8 mouse cellular contexts compared by ENCODE assay signal in the genomic region with DNA sequence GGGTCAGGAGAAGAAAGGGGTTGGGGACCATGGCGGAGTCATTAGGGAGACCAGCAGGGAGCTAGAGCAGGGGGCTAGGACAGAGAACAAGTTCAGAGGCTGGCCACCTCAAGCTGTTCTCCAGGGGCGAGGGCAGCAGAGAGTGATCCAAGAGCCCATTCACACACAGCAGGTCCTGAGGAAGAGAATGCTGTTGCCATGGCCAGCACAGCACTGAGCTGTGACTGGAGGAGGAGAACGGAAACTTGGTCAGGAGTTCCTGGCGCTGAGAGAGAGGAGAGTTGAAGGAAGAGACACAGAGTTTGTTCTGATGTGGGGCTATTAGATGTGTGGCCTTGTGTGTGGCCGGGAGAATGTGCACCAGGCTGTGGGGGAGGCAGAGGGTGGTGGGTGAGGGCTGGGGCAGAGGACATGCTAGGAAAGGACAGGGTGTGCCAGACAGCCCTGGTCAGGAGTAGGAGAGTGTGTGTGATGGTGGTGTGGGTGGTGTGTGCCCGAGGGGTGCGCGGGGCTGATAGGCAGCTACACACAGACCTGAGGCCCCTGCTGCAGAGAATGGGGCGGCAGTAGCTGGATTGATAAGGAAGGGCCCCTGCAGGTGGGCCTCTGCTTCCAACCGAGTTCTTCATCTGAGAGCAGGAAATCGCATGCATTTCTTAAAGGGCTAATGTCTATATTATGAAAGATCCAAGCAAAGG. TPM values are rescaled to one million over a fixed set of nuclear protein-coding genes. Genes with fewer than 3 reads are reported as not detected.
A peak's percentile ranks its signal among the peaks of the same experiment; 100 is the strongest.
DNase-seq lines count a peak whose midpoint lies in the region; ATAC-seq lines count a peak whose summit lies in the region.

No protein-coding gene starts in this region.

- peak overlapping the region; percentile 44 for H3K4me2 ChIP-seq in heart, embryonic 14.5 days (ENCODE audit: low read length)

- no peaks in the 10 kb centered on the region for H3K27me3 ChIP-seq in heart, embryonic 14.5 days (ENCODE audit: control insufficient read depth, insufficient read depth, low read length)
- H3K27me3 ChIP-seq in megakaryocyte, embryonic 14.5 days (replicated peaks), result no peaks in the 10 kb centered on the region

- no peaks in the 10 kb centered on the region for H3K9me3 ChIP-seq in heart, embryonic 14.5 days (ENCODE audit: control insufficient read depth, low read length)
- H3K9me3 ChIP-seq in megakaryocyte, embryonic 14.5 days, result no peaks in the 10 kb centered on the region

- peak overlapping the region; percentile 69 to 86 for H3K27ac ChIP-seq in heart, embryonic 14.5 days (replicated peaks in 1 of 2; ENCODE audit: control insufficient read depth in 1 of 2, insufficient read depth in 1 of 2, low read depth in 2 of 2, low read length in 2 of 2)

- 20% methylated on average over 11 of the region's 11 CpGs for WGBS in heart, embryonic 14.5 days

- peaks cover 53 to 55% of the 10 kb centered on the region in 2 experiments for H3K4me1 ChIP-seq in heart, embryonic 14.5 days (ENCODE audit: control insufficient read depth in 2 of 2, insufficient read depth in 2 of 2, low read length in 2 of 2)
- peaks cover 94% of the 10 kb centered on the region for H3K4me1 ChIP-seq in megakaryocyte, embryonic 14.5 days

- H3K4me3 ChIP-seq in heart, embryonic 14.5 days (ENCODE audit: control insufficient read depth in 1 of 2, insufficient read depth in 1 of 2, low read depth in 1 of 2, low read length in 2 of 2), result no peak overlapping the region
- peak overlapping the region; percentile 86 for H3K4me3 ChIP-seq in megakaryocyte, embryonic 14.5 days (replicated peaks)

- ATAC-seq in heart, embryonic 14.5 days (ENCODE audit: insufficient number of reproducible peaks, insufficient read depth, low FRiP score, low read depth), result peak; percentile 35; the same call in 1 of the 2 replicates
- peak; percentile 48 for ATAC-seq in erythroid progenitor cell, adult 5-6 weeks (replicated peaks; ENCODE audit: low FRiP score, poor library complexity, severe bottlenecking)

- peak overlapping the region; percentile 52 for H3K9ac ChIP-seq in heart, embryonic 14.5 days (ENCODE audit: low read length)

- DNase-seq in heart, postnatal 36 days, result no peak
- peak; percentile 77 for DNase-seq in MEL-GATA-1-ER (ENCODE audit: extremely low read depth, low read depth)
- no peak for DNase-seq in cerebellum, adult 18-20 months
- no peak for DNase-seq in layer of hippocampus, postnatal 25 days (ENCODE audit: extremely low spot score in 1 of 2, low spot score in 1 of 2)
- no peak for DNase-seq in layer of hippocampus, adult 9-11 months

- H3K36me3 ChIP-seq in heart, embryonic 14.5 days (ENCODE audit: control insufficient read depth, insufficient read depth, low read length), result peaks cover 6% of the 10 kb centered on the region
- peaks cover 54% of the 10 kb centered on the region for H3K36me3 ChIP-seq in megakaryocyte, embryonic 14.5 days (replicated peaks; ENCODE audit: low read length)

- intact Hi-C loops in heart, postnatal 36 days (cut with DNase I), result no loop called here

RNA-seq across cellular contexts. Expression of a gene that starts 18.4 kb away (rescaled TPM):
- polyA plus RNA-seq in heart, embryonic 14.5 days (2014; fragmentation: Nextera tagmentation; extraction: Ambion mirVana), result 12.8 and 14.8 TPM in 2 replicates
- 10 to 100 TPM; 68.8 to 72.1 TPM for total RNA-seq in heart, postnatal 36 days (2021)
- total RNA-seq in erythroid progenitor cell, adult 5-6 weeks (2015; ENCODE audit: low replicate concordance), result 3.2 and 3.4 TPM in 2 replicates
- total RNA-seq in erythroid progenitor cell, adult 5-6 weeks (2017; ENCODE audit: low replicate concordance), result 1.0 and 5.3 TPM in 2 replicates
- 13.2 and 31.2 TPM in 2 replicates for polyA plus RNA-seq in megakaryocyte, embryonic 14.5 days (2012; ENCODE audit: insufficient read depth, low replicate concordance)
- 1 to 10 TPM; 3.7 to 4.6 TPM for total RNA-seq in layer of hippocampus, postnatal 25 days (2021)

Comparison
In these comparisons a context has a peak if more than half of its experiments do, and no peak if none do; other contexts are left out.
1. RNA of a gene that starts 18.4 kb away (total RNA-seq): 68.8 to 72.1 TPM in heart, postnatal 36 days; 1.0 to 5.3 TPM in erythroid progenitor cell, adult 5-6 weeks and 3.7 to 4.6 TPM in layer of hippocampus, postnatal 25 days; every median in the first group is over 10 times any median in the second.